Mouse (Mus musculus): Measurements from ENCODE around the gene Iffo1. TPM values are rescaled to one million over a fixed set of nuclear protein-coding genes. Genes with fewer than 3 reads are reported as not detected.

Iffo1 gene
- total and polyA plus RNA-seq, 2 experiments from 2014 or later: 12.3 to 41.9 TPM

GRCm38 (mm10) chr6:125109371-125109770 is 35.7 kb upstream of the Iffo1 start:
- no peak overlapping the region for H3K4me3 ChIP-seq (ENCODE audit: low read depth, low read length)
- H3K9ac ChIP-seq (replicated peaks; ENCODE audit: low read depth, low read length): no peak overlapping the region
- no peaks in the 10 kb centered on the region for H3K27me3 ChIP-seq (ENCODE audit: control insufficient read depth, insufficient read depth, low read length)
- peaks cover 100% of the 10 kb centered on the region for H3K36me3 ChIP-seq (replicated peaks; ENCODE audit: control insufficient read depth, insufficient read depth, low read length)
- H3K9me3 ChIP-seq (replicated peaks; ENCODE audit: control insufficient read depth, low read length): no peaks in the 10 kb centered on the region
- no peak overlapping the region for H3K27ac ChIP-seq (ENCODE audit: low read depth)
- H3K4me2 ChIP-seq (ENCODE audit: low read depth, low read length): no peak overlapping the region
- ATAC-seq (ENCODE audit: insufficient read depth, low read depth) (no peak), DNase-seq (ENCODE audit: low spot score) (no peak)
- no peaks in the 10 kb centered on the region for H3K4me1 ChIP-seq (ENCODE audit: control insufficient read depth, insufficient read depth)
- TF ChIP-seq EP300 (IDR thresholded peaks at IDR 0.05; ENCODE audit: low read depth) (no peak), CTCF (IDR thresholded peaks at IDR 0.05; ENCODE audit: low read depth) (no peak)
- WGBS: 86% methylated on average over 14 of the region's 14 CpGs

- H3K4me2 ChIP-seq (ENCODE audit: low read depth, low read length): no peak overlapping the region
- TF ChIP-seq CTCF (IDR thresholded peaks at IDR 0.05; ENCODE audit: low read depth) (peak; percentile 43), EP300 (IDR thresholded peaks at IDR 0.05; ENCODE audit: low read depth) (no peak)
- H3K4me1 ChIP-seq (ENCODE audit: control insufficient read depth, insufficient read depth): no peaks in the 10 kb centered on the region
- H3K27ac ChIP-seq (ENCODE audit: low read depth): no peak overlapping the region
- H3K27me3 ChIP-seq (ENCODE audit: control insufficient read depth, insufficient read depth, low read length): no peaks in the 10 kb centered on the region
- DNase-seq (ENCODE audit: low spot score) (no peak), ATAC-seq (ENCODE audit: insufficient read depth, low read depth) (no peak)
- peaks cover 97% of the 10 kb centered on the region for H3K36me3 ChIP-seq (replicated peaks; ENCODE audit: control insufficient read depth, insufficient read depth, low read length)
- 93% methylated on average over 7 of the region's 7 CpGs for WGBS
- no peak overlapping the region for H3K4me3 ChIP-seq (ENCODE audit: low read depth, low read length)
- no peak overlapping the region for H3K9ac ChIP-seq (replicated peaks; ENCODE audit: low read depth, low read length)
- no peaks in the 10 kb centered on the region for H3K9me3 ChIP-seq (replicated peaks; ENCODE audit: control insufficient read depth, low read length)
Observed at GRCm38 (mm10) chr6:125110927-125111326, 34.1 kb upstream of the Iffo1 start.

DNA sequence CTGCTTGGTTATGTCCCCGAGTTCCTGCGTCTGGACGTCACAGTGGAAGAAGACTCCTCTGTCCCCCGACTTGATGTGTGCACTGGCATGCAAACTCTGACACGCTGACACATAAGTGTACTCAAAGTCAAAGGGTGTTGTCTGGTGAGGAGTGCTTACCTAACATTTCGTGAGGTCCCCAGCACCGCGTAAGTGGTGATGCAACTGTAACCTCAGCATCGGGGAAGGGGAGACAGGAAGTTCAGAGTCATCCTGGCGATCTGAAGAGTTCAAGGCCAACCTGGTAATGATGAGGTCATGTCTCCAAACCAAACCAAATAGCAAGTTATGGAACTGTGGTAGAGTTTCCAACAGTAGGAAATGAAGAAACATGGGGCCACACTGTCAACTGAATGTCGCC is 32.5 kb upstream of the Iffo1 start:
- no peak for TF ChIP-seq EP300 (IDR thresholded peaks at IDR 0.05; ENCODE audit: low read depth)
- no peak for TF ChIP-seq CTCF (IDR thresholded peaks at IDR 0.05; ENCODE audit: low read depth)
- Histone ChIP-seq H3K9ac (replicated peaks; ENCODE audit: low read depth, low read length) (no peak overlapping the region), H3K9me3 (replicated peaks; ENCODE audit: control insufficient read depth, low read length) (no peaks in the 10 kb centered on the region), H3K4me1 (ENCODE audit: control insufficient read depth, insufficient read depth) (no peaks in the 10 kb centered on the region), H3K4me2 (ENCODE audit: low read depth, low read length) (no peak overlapping the region), H3K36me3 (replicated peaks; ENCODE audit: control insufficient read depth, insufficient read depth, low read length) (peaks cover 97% of the 10 kb centered on the region), H3K4me3 (ENCODE audit: low read depth, low read length) (no peak overlapping the region), H3K27me3 (ENCODE audit: control insufficient read depth, insufficient read depth, low read length) (no peaks in the 10 kb centered on the region), H3K27ac (ENCODE audit: low read depth) (no peak overlapping the region)
- DNase-seq (ENCODE audit: low spot score) (no peak), ATAC-seq (ENCODE audit: insufficient read depth, low read depth) (no peak)
- 87% methylated on average over 11 of the region's 11 CpGs for WGBS

DNA sequence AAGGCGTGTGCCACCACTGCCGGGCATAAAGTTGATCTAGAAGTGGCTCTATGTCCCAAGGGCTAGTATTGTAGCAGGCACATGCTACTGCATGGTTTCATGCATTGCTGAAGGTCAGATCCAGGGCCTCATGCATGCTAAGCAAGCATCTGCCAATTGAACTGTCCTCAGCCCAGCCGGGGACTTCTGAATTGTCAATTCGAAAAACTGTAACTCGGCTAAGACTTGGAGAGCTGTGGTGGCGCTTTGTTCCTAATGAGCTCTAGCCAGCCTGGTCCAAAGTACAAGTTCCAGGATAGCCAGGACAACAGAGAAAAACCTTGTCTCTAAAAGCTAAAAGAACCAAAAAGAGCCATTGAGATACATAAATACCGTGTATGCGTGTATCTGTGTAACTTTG is 25.7 kb upstream of the Iffo1 start:
- TF ChIP-seq EP300 (IDR thresholded peaks at IDR 0.05; ENCODE audit: low read depth): no peak
- TF ChIP-seq CTCF (IDR thresholded peaks at IDR 0.05; ENCODE audit: low read depth): no peak
- Histone ChIP-seq H3K27ac (ENCODE audit: low read depth) (no peak overlapping the region), H3K36me3 (replicated peaks; ENCODE audit: control insufficient read depth, insufficient read depth, low read length) (peaks cover 96% of the 10 kb centered on the region), H3K4me1 (ENCODE audit: control insufficient read depth, insufficient read depth) (no peaks in the 10 kb centered on the region), H3K4me2 (ENCODE audit: low read depth, low read length) (no peak overlapping the region), H3K9ac (replicated peaks; ENCODE audit: low read depth, low read length) (no peak overlapping the region), H3K4me3 (ENCODE audit: low read depth, low read length) (no peak overlapping the region), H3K9me3 (replicated peaks; ENCODE audit: control insufficient read depth, low read length) (no peaks in the 10 kb centered on the region), H3K27me3 (ENCODE audit: control insufficient read depth, insufficient read depth, low read length) (no peaks in the 10 kb centered on the region)
- ATAC-seq (ENCODE audit: insufficient read depth, low read depth) (no peak), DNase-seq (ENCODE audit: low spot score) (no peak)
- WGBS: 90% methylated on average over 8 of the region's 8 CpGs

DNA sequence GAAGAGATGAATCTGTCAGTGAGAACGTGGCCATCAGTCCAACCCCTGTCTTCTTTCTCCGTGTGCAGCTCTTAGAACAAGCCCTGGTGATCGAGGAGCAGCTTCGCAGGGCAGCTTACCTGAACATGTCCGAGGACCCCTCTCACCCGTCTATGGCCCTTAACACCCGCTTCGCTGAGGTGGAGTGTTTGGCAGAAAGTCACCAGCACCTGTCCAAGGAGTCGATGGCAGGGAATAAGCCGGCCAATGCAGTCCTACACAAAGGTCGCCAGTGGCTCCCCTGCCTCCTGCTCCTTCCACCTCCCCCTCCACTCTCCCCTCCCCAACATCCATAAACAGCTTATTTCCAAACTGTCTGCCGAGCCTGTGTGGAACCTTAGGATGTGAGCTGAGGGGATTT is 16.3 kb upstream of the Iffo1 start:
- H3K4me2 ChIP-seq (ENCODE audit: low read depth, low read length): no peak overlapping the region
- 84% methylated on average over 12 of the region's 12 CpGs for WGBS
- DNase-seq (ENCODE audit: low spot score): no peak
- H3K9ac ChIP-seq (replicated peaks; ENCODE audit: low read depth, low read length): no peak overlapping the region
- no peak overlapping the region for H3K4me3 ChIP-seq (ENCODE audit: low read depth, low read length)
- H3K4me1 ChIP-seq (ENCODE audit: control insufficient read depth, insufficient read depth): peaks cover 7% of the 10 kb centered on the region; the same call in 1 of the 2 replicates
- no peak overlapping the region for H3K27ac ChIP-seq (ENCODE audit: low read depth)
- no peaks in the 10 kb centered on the region for H3K27me3 ChIP-seq (ENCODE audit: control insufficient read depth, insufficient read depth, low read length)
- no peak for TF ChIP-seq EP300 (IDR thresholded peaks at IDR 0.05; ENCODE audit: low read depth)
- TF ChIP-seq CTCF (IDR thresholded peaks at IDR 0.05; ENCODE audit: low read depth): no peak
- no peak for ATAC-seq (ENCODE audit: insufficient read depth, low read depth)
- peaks cover 75% of the 10 kb centered on the region for H3K36me3 ChIP-seq (replicated peaks; ENCODE audit: control insufficient read depth, insufficient read depth, low read length)
- no peaks in the 10 kb centered on the region for H3K9me3 ChIP-seq (replicated peaks; ENCODE audit: control insufficient read depth, low read length)

- ATAC-seq (ENCODE audit: insufficient read depth, low read depth): no peak
- 88% methylated on average over 20 of the region's 20 CpGs for WGBS
Observed at GRCm38 (mm10) chr6:125129710-125130402, 15.2 kb upstream of the Iffo1 start.

More at GRCm38 (mm10) chr6:125129710-125130402, 15.2 kb upstream of the Iffo1 start:
- Histone ChIP-seq H3K4me2 (ENCODE audit: low read depth, low read length) (no peak overlapping the region), H3K36me3 (replicated peaks; ENCODE audit: control insufficient read depth, insufficient read depth, low read length) (peaks cover 75% of the 10 kb centered on the region), H3K9me3 (replicated peaks; ENCODE audit: control insufficient read depth, low read length) (no peaks in the 10 kb centered on the region), H3K4me3 (ENCODE audit: low read depth, low read length) (no peak overlapping the region), H3K27ac (ENCODE audit: low read depth) (no peak overlapping the region), H3K27me3 (ENCODE audit: control insufficient read depth, insufficient read depth, low read length) (no peaks in the 10 kb centered on the region), H3K9ac (replicated peaks; ENCODE audit: low read depth, low read length) (no peak overlapping the region), H3K4me1 (ENCODE audit: control insufficient read depth, insufficient read depth) (peaks cover 7% of the 10 kb centered on the region; the same call in 1 of the 2 replicates)
- DNase-seq (ENCODE audit: low spot score): no peak
- TF ChIP-seq EP300 (IDR thresholded peaks at IDR 0.05; ENCODE audit: low read depth): no peak
- no peak for TF ChIP-seq CTCF (IDR thresholded peaks at IDR 0.05; ENCODE audit: low read depth)
